Mouse (Mus musculus) lung, postnatal 0 days (tissue): ENCODE measurements around the gene Tmem201. TPM values are rescaled to one million over a fixed set of nuclear protein-coding genes. Genes with fewer than 3 reads are reported as not detected.

ENCODE experiments used
- ATAC-seq: fragments of 200-750 bp; cut with Nextera tagmentation; 2 replicates; pipeline ENCODE4 v1.8.0; 2017; ENCODE audit warnings: moderate library complexity
- DNase-seq: peaks from one replicate; pipeline ENCODE4 v3.0.0-alpha.2; 2016; ENCODE audit warnings: low spot score
- H3K27ac ChIP-seq: fragments of 300-500 bp; sonication (generic); 2 replicates; pipeline ENCODE4 v1.5.1; 2014; ENCODE audit warnings: antibody characterized with exemption, mild to moderate bottlenecking, low read length, mixed read lengths
- H3K27me3 ChIP-seq: fragments of 300-500 bp; sonication (generic); replicated peaks from 2 replicates; pipeline ENCODE4 v1.6.1; 2014; ENCODE audit warnings: low read length, mixed read lengths; ENCODE audit not compliant: insufficient read depth
- H3K36me3 ChIP-seq: fragments of 300-500 bp; sonication (generic); 2 replicates; pipeline ENCODE4 v1.6.1; 2014; ENCODE audit warnings: low read length, mixed read lengths; ENCODE audit not compliant: insufficient read depth
- H3K4me1 ChIP-seq: fragments of 300-500 bp; sonication (generic); 2 replicates; pipeline ENCODE4 v1.6.1; 2014; ENCODE audit warnings: antibody characterized with exemption, low read depth, low read length, mixed read lengths; ENCODE audit not compliant: insufficient read depth
- H3K4me2 ChIP-seq: fragments of 300-500 bp; sonication (generic); replicated peaks from 2 replicates; pipeline ENCODE4 v1.6.1; 2014; ENCODE audit warnings: low read depth, mild to moderate bottlenecking, low read length, moderate library complexity, mixed read lengths
- H3K4me3 ChIP-seq: fragments of 300-500 bp; sonication (generic); 2 replicates; pipeline ENCODE4 v1.5.1; 2014; ENCODE audit warnings: low read depth, low read length
- H3K9ac ChIP-seq: fragments of 300-500 bp; sonication (generic); replicated peaks from 2 replicates; pipeline ENCODE4 v1.6.1; 2014; ENCODE audit warnings: low read depth, mild to moderate bottlenecking
- H3K9me3 ChIP-seq: fragments of 300-500 bp; sonication (generic); 2 replicates; pipeline ENCODE4 v1.6.1; 2016; ENCODE audit warnings: low read length, mixed read lengths
- CTCF ChIP-seq: IDR thresholded peaks from 2 replicates; pipeline ENCODE4 v1.5.1; 2016; ENCODE audit warnings: antibody characterized with exemption, mild to moderate bottlenecking
- EP300 ChIP-seq: IDR thresholded peaks from 2 replicates; pipeline ENCODE4 v1.6.1; 2016; ENCODE audit warnings: antibody characterized with exemption, mild to moderate bottlenecking, control low read depth
- WGBS: fragments of 180-500 bp; shearing (Covaris S2); extraction: QIAGEN DNeasy Blood & Tissue Kit; methylation state at CpG from one replicate; pipeline ENCODE4 v1.1.7; 2014; 5-methylcytosine and 5-hydroxymethylcytosine counted together
- polyA plus RNA-seq: library from polyadenylated mRNA; unstranded; fragments of >200 nt; fragmentation: Nextera tagmentation; extraction: Ambion mirVana; gene quantifications from 2 replicates; pipeline ENCODE4 v1.2.1, GENCODE M21; 2015

Tmem201 gene
- polyA plus RNA-seq, 1 experiment from 2014 or later: 8.2 TPM

DNA sequence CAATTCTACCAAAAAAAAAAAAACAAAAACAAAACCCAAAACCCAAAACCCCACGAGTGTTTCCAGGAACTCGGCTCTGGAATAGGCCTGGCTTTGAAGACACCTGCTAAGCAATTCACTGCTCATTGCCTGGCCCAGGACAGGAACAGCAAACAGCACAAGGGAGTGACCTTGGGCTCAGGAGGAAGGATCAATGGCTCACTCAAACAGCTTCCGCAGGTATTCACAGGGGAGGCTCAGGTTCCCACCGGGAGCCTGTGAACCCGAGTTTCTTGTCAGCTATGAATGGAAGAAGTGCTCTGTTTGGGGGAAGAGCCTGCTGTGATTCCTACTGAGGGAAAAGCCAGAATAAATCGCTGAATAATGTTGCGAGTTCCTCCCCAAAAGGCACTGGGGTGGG, 54.0 kb downstream of the Tmem201 start:
- Histone ChIP-seq H3K4me2 (no peak overlapping the region), H3K27ac (no peak overlapping the region), H3K9me3 (no peaks in the 10 kb centered on the region), H3K4me3 (no peak overlapping the region), H3K4me1 (no peaks in the 10 kb centered on the region), H3K9ac (no peak overlapping the region), H3K27me3 (no peaks in the 10 kb centered on the region), H3K36me3 (no peaks in the 10 kb centered on the region)
- DNase-seq (no peak), ATAC-seq (no peak)
- TF ChIP-seq CTCF (no peak), EP300 (no peak)
- 20% methylated on average over 7 of the region's 7 CpGs for WGBS

DNA sequence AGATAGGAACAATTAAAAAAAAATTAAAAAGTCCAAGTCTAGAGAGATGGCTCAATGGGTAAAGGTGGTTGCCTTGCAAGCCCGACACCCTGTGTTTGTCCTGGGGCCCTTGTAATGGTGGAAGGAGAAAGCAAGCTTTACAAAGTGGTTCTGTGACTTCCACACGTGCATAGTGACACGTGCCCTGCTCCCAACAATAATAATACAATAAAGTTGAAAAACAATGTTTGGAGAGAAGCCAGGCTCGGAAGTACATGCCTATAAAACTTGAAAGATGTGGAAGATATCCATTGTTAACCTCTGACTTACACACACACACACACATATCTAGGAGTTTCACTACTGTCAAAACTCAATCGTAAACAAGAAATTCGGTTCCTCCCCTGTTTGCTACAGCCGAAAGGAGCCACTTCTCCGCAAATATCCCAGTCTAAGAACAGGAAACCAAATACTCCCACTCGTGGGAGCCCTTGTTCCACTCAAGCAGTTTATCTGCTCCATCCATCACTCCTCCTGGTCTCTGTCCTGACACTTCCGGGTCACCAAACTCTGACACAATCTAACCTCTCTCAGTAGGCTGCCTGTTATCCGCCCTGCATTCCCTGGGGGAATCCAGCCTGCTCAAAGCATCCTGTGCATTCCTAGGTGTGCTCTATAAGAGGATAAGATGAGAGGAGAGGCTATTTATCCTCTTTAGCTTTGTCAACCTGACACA, 58.6 kb downstream of the Tmem201 start:
- Histone ChIP-seq H3K36me3 (no peaks in the 10 kb centered on the region), H3K27me3 (0 out of 2 replicates have a peak, but pooled peaks cover 7% of the 10 kb centered on the region), H3K27ac (no peak overlapping the region), H3K4me1 (peaks cover 4% of the 10 kb centered on the region; the same call in 1 of the 2 replicates), H3K9me3 (no peaks in the 10 kb centered on the region), H3K4me2 (no peak overlapping the region), H3K4me3 (no peak overlapping the region), H3K9ac (no peak overlapping the region)
- no peak for ATAC-seq
- TF ChIP-seq CTCF: no peak
- no peak for TF ChIP-seq EP300
- 36% methylated on average over 11 of the region's 11 CpGs for WGBS
- no peak for DNase-seq

DNA sequence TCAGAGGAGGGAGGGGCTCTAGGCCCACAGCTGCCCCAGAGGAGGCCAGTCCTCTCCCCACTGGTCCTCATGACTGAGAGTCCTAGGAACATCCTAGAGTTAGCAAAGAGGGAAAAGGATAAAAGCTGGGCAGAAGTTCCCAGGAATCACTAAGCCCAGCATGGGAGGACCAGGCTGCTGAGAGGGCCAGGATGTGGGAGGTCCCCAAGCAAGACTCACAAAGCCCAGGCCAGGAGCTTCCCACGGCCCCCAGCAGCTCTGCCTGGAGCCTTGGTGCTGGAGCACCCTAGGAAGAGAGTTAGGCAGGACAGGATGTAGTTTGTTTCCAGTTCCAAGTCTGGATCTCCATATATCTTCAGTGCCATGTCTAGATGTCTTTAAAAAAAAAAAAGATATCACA, 59.8 kb downstream of the Tmem201 start:
- H3K9me3 ChIP-seq: no peaks in the 10 kb centered on the region
- H3K4me2 ChIP-seq: no peak overlapping the region
- H3K36me3 ChIP-seq: no peaks in the 10 kb centered on the region
- peak; percentile 30; the same call in 1 of the 2 replicates for ATAC-seq
- peaks cover 4% of the 10 kb centered on the region; the same call in 1 of the 2 replicates for H3K4me1 ChIP-seq
- no peak for DNase-seq
- WGBS: 44% methylated on average over 1 of the region's 1 CpGs
- 0 out of 2 replicates have a peak, but pooled peaks cover 7% of the 10 kb centered on the region for H3K27me3 ChIP-seq
- no peak overlapping the region for H3K9ac ChIP-seq
- TF ChIP-seq CTCF (no peak), EP300 (no peak)
- peak overlapping the region; percentile 26; the same call in 1 of the 2 replicates for H3K27ac ChIP-seq
- H3K4me3 ChIP-seq: no peak overlapping the region

DNA sequence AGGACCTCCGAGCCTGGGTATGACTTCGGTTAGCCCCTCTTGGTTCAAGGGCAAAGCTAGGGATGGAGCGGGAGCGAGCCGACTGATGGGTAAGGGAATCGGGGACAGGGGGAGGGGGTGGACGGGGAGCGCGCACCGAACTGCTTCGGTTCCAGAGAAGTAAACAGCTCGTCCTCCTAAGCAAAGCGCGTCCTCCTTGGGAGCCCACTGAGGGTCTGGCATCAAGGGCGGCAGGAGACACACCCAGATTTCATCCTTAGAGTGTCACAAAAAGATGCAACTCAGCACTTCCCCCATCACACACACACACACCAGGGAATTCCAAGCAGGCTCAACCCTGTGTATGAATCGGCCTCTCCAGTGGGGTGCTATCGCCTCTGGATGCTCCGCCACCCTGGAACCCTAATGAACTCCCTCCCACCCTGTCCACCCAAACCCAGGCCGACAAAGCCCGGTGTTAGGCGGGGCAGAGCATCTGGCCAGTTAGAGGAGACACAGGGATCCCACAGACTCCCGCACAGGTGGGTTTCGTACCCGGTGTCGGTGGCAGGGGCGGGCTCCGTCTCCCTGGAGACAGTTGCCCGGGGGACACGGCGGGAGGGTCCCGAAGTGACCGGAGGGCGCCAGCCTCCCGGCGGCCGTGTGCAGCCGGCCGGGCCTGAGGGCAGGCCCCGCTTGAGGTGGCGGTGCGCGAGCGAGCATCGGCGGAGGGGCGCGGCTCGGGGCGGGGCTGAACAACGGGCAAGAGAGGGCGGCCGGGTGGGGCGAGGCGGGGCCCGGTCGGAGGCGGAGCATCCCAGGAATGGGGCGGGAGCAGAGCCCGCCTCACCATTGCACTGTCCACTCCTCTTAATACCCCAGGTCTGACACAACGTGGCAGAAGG, 62.2 kb downstream of the Tmem201 start:
- H3K27me3 ChIP-seq: 0 out of 2 replicates have a peak, but pooled peaks cover 7% of the 10 kb centered on the region
- peak overlapping the region; percentile 77 for H3K4me2 ChIP-seq
- DNase-seq: peak; percentile 83
- H3K36me3 ChIP-seq: no peaks in the 10 kb centered on the region
- peaks cover 4% of the 10 kb centered on the region; the same call in 1 of the 2 replicates for H3K4me1 ChIP-seq
- peak; percentile 97 for ATAC-seq
- H3K27ac ChIP-seq: no peak overlapping the region
- WGBS: 3% methylated on average over 47 of the region's 60 CpGs
- H3K4me3 ChIP-seq: peak overlapping the region; percentile 44
- TF ChIP-seq CTCF (no peak), EP300 (no peak)
- H3K9ac ChIP-seq: no peak overlapping the region
- H3K9me3 ChIP-seq: no peaks in the 10 kb centered on the region

DNA sequence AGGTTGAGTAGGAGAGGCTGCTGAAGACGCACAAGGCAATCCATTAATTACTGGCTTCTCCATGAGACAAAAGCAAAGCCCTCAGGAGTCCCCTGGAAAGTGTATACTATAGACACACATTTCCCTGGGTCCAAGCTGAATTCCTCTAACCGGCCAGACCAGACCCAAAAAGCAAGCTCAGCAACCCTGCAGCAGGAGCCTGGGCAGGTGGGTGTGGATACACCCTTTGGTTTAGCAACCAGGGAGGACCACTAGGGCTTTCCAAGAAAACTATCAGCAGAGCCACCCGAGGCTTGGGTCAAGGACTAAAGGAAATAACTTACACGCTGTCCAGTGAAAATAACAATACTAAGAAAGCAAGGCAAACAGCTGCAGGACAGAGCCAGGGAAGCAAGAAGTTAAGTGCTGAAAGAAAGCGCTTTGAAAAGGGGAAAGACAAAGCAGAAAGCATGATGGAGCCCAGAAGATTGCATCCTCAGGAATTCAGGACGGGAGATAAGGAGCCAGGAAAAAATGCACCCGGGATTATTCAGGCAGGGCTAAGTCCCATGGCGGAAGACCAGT, 62.9 kb downstream of the Tmem201 start:
- H3K4me3 ChIP-seq: peak overlapping the region; percentile 44; the same call in 1 of the 2 replicates
- ATAC-seq: no peak
- WGBS: 14% methylated on average over 8 of the region's 8 CpGs
- no peaks in the 10 kb centered on the region for H3K36me3 ChIP-seq
- no peak overlapping the region for H3K27ac ChIP-seq
- peaks cover 4% of the 10 kb centered on the region; the same call in 1 of the 2 replicates for H3K4me1 ChIP-seq
- 0 out of 2 replicates have a peak, but pooled peaks cover 7% of the 10 kb centered on the region for H3K27me3 ChIP-seq
- H3K9ac ChIP-seq: no peak overlapping the region
- no peak for DNase-seq
- H3K9me3 ChIP-seq: no peaks in the 10 kb centered on the region
- H3K4me2 ChIP-seq: peak overlapping the region; percentile 77
- TF ChIP-seq CTCF (no peak), EP300 (no peak)

DNA sequence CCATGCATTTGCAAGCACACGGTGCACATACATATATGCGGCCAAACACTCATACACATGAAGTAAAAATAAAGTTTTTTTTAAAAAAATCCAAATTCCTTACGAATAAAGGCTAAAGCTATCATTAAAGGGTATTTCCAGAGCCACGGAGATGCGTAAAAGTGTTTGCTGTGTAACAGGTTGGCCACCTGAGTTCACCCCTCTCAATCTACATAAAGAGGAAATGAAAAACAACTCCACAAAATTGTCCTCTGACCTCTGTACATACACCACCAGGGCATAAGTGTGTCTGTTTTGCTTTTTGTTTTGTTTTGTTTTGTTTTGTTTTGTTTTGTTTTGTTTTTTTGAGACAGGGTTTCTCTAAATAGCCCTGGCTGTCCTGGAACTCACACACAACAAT, 65.1 kb downstream of the Tmem201 start:
- TF ChIP-seq CTCF: no peak
- no peak for TF ChIP-seq EP300
- H3K27ac ChIP-seq: no peak overlapping the region
- ATAC-seq (no peak), DNase-seq (no peak)
- H3K36me3 ChIP-seq: no peaks in the 10 kb centered on the region
- peaks cover 4% of the 10 kb centered on the region; the same call in 1 of the 2 replicates for H3K4me1 ChIP-seq
- 0 out of 2 replicates have a peak, but pooled peaks cover 7% of the 10 kb centered on the region for H3K27me3 ChIP-seq
- WGBS: 93% methylated on average over 5 of the region's 5 CpGs
- H3K9ac ChIP-seq: no peak overlapping the region
- no peaks in the 10 kb centered on the region for H3K9me3 ChIP-seq
- no peak overlapping the region for H3K4me2 ChIP-seq
- no peak overlapping the region for H3K4me3 ChIP-seq
